Mouse (Mus musculus) gastrocnemius, postnatal 10 days (tissue): Measurements from ENCODE around the gene Olfr322. TPM values are rescaled to one million over a fixed set of nuclear protein-coding genes. Genes with fewer than 3 reads are reported as not detected.

Experiments
- total RNA-seq, 2 experiments: library from RNA; stranded (reverse); gene quantifications; 2 replicates each; pipeline ENCODE4 v1.2.3; 2021

Olfr322 gene
- total RNA-seq, 2 experiments from 2014 or later = not detected

Other genes starting within 250 kb of the Olfr322 start
- not detected for gene 1810065E05Rik, start 237.7 kb upstream of the Olfr322 start, total RNA-seq
- gene Gm12253, start 226.2 kb upstream of the Olfr322 start, total RNA-seq = not detected
- not detected for gene Lypd9, start 205.9 kb upstream of the Olfr322 start, total RNA-seq
- not detected for gene Olfr30, start 196.5 kb upstream of the Olfr322 start, total RNA-seq
- not detected for gene Olfr332, start 166.2 kb upstream of the Olfr322 start, total RNA-seq
- not detected for gene Olfr331, start 156.2 kb upstream of the Olfr322 start, total RNA-seq
- not detected for gene Olfr330, start 123.9 kb upstream of the Olfr322 start, total RNA-seq
- gene Olfr329-ps, start 112.4 kb upstream of the Olfr322 start, total RNA-seq = not detected
- not detected for gene Olfr328, start 103.1 kb upstream of the Olfr322 start, total RNA-seq
- not detected for gene Olfr224, start 88.2 kb upstream of the Olfr322 start, total RNA-seq
- gene Olfr325, start 81.1 kb upstream of the Olfr322 start, total RNA-seq = not detected
- not detected for gene Olfr324, start 63.7 kb upstream of the Olfr322 start, total RNA-seq
- not detected for gene 2210407C18Rik, start 42.7 kb upstream of the Olfr322 start, total RNA-seq
- gene Olfr323, start 28.3 kb upstream of the Olfr322 start, total RNA-seq = not detected
- gene Trim58, start 18.3 kb upstream of the Olfr322 start, total RNA-seq = under 1 TPM in 1 of 2 experiments, not detected in 1; 0.27 TPM
- not detected for gene Olfr320, start 22.3 kb downstream of the Olfr322 start, total RNA-seq
- not detected for gene Olfr319, start 40.4 kb downstream of the Olfr322 start, total RNA-seq
- not detected for gene Olfr318, start 65.2 kb downstream of the Olfr322 start, total RNA-seq
- not detected for gene Olfr317, start 80.4 kb downstream of the Olfr322 start, total RNA-seq
- gene Olfr316, start 94.0 kb downstream of the Olfr322 start, total RNA-seq = not detected
- gene Olfr315, start 114.4 kb downstream of the Olfr322 start, total RNA-seq = not detected
- gene Olfr314, start 124.2 kb downstream of the Olfr322 start, total RNA-seq = not detected
- gene Fam183b, start 143.2 kb downstream of the Olfr322 start, total RNA-seq = not detected
- not detected for gene Olfr313, start 156.2 kb downstream of the Olfr322 start, total RNA-seq
- not detected for gene Olfr312, start 170.5 kb downstream of the Olfr322 start, total RNA-seq
- gene Olfr311, start 180.5 kb downstream of the Olfr322 start, total RNA-seq = not detected
- 1 to 10 TPM; 2.4 to 2.5 TPM for gene Gm12258, start 188.4 kb downstream of the Olfr322 start, total RNA-seq
- 1 to 10 TPM; 2.5 to 3.0 TPM for gene 2810021J22Rik, start 208.4 kb downstream of the Olfr322 start, total RNA-seq
- 1 to 10 TPM; 6.0 to 6.5 TPM for gene Zfp39, start 245.4 kb downstream of the Olfr322 start, total RNA-seq